Mouse (Mus musculus) subcutaneous adipose tissue, adult 2 months (tissue): ENCODE data around the gene Fcgbp. TPM values are rescaled to one million over a fixed set of nuclear protein-coding genes. Genes with fewer than 3 reads are reported as not detected.

ENCODE experiments used
- polyA plus RNA-seq: library from polyadenylated mRNA; depleted of rRNA; stranded (reverse); fragments of >200 nt; gene quantifications from 2 replicates; pipeline ENCODE4 v1.2.3, GENCODE M21; 2012; ENCODE audit warnings: low replicate concordance; rRNA removed

Gene Fcgbp
- 0.53 and 54.2 TPM in 2 replicates for polyA plus RNA-seq

DNA sequence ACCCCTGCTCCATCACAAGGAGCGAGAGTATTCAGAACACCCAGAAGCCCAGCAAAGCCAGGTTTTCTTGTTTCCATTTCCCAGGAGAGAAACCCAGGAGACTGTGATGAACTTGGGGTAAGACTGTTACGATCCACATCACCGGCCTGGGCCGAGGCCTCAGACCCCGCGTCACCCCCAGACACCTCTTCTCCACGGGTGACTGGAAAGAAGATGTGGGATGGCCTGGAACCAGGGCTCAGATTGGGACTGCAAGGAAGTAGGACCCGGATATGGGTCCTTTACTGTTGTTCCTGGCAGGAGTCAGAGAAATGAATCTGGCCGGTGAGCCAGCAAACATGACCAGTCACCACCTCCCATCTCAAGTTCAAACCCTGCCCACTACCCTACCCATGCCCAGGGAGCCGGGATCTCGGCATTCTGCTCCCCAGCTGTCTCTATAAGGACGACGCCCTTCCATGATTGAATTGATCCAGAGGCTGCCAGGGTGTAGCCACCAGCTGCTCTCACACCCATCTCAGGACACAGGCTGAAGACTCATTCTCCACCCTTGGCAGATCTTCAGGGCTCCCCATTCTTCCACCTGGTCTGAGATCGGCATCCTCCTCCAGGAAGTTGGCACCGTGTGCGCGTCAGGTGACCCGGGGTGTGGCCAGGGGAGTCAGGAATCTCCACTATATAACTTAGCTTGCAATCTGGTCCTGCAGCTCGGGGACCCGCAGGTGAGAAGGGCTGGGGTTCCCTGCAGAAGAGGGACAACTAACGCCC, at the start of gene Fcgbp:
Gene Fcgbp, plus strand, starts transcription at position 706 of the 768 bp plus-strand sequence.

GRCm38 (mm10) chr7:28049476-28050409, 21.3 kb upstream of the Fcgbp start, which contains the start of gene Psmc4:
Gene Psmc4 (minus strand): TSS chr7:28050101.

DNA sequence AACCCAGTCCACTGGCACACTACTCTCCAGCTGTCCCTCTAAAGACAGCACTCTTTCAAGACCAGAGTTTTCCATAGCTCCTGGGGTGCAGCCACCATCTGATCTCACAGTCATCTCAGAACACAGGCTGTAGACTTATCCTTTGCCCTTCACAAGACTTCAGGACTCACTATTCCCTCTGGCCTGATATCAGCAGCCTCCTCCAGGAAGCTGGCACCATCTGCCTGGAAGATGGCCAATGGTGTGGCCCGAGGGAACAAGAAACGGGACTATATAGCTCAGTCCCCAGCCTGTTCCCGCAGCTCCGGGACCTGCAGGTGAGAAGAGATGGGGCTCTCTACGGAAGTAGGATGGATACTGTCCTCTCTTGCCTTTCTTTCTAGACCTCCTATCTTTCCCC, 58.1 kb downstream of the Fcgbp start, which contains the start of gene 9530053A07Rik:
Gene 9530053A07Rik, plus strand, starts transcription at position 301 of the 400 bp plus-strand sequence.

GRCm38 (mm10) chr7:28169489-28170422, 98.7 kb downstream of the Fcgbp start, which contains the start of gene Fbl:
Gene Fbl (plus strand): TSS chr7:28169710.

Other genes starting within 250 kb of the Fcgbp start
- 0.57 and 1.8 TPM in 2 replicates for gene Zfp59, start 232.6 kb upstream of the Fcgbp start, polyA plus RNA-seq
- gene Zfp607a, start 213.7 kb upstream of the Fcgbp start, polyA plus RNA-seq = 0.97 and 1.5 TPM in 2 replicates
- 3.0 and 4.1 TPM in 2 replicates for gene Zfp974, start 141.8 kb upstream of the Fcgbp start, polyA plus RNA-seq
- 1.8 and 2.8 TPM in 2 replicates for gene Zfp780b, start 92.1 kb upstream of the Fcgbp start, polyA plus RNA-seq
- gene Zfp850, start 57.1 kb upstream of the Fcgbp start, polyA plus RNA-seq = 0.21 and 0.37 TPM in 2 replicates
- 122 and 149 TPM in 2 replicates for gene Psmc4, start 21.1 kb upstream of the Fcgbp start, polyA plus RNA-seq
- 0.08 and 0.11 TPM in 2 replicates for gene 9530053A07Rik, start 58.2 kb downstream of the Fcgbp start, polyA plus RNA-seq
- 25.8 and 84.3 TPM in 2 replicates for gene Fbl, start 98.5 kb downstream of the Fcgbp start, polyA plus RNA-seq
- 41.7 and 43.4 TPM in 2 replicates for gene Dyrk1b, start 108.2 kb downstream of the Fcgbp start, polyA plus RNA-seq
- 4.6 and 9.1 TPM in 2 replicates for gene Eid2, start 196.6 kb downstream of the Fcgbp start, polyA plus RNA-seq
- gene Eid2b, start 206.5 kb downstream of the Fcgbp start, polyA plus RNA-seq = 6.6 and 12.9 TPM in 2 replicates
- 0.14 and 0.33 TPM in 2 replicates for gene Selenov, start 219.9 kb downstream of the Fcgbp start, polyA plus RNA-seq
- 0.04 and 0.36 TPM in 2 replicates for gene Dll3, start 231.0 kb downstream of the Fcgbp start, polyA plus RNA-seq
- gene Timm50, start 240.8 kb downstream of the Fcgbp start, polyA plus RNA-seq = 112 and 113 TPM in 2 replicates